Mouse (Mus musculus) stomach, postnatal 0 days (tissue): ENCODE data around the gene Sdc4. TPM values are rescaled to one million over a fixed set of nuclear protein-coding genes. Genes with fewer than 3 reads are reported as not detected.

ENCODE experiments used
- ATAC-seq: fragments of 200-750 bp; cut with Nextera tagmentation; 2 replicates; pipeline ENCODE4 v1.8.0; 2017; ENCODE audit not compliant: low FRiP score, low TSS enrichment
- DNase-seq: peaks from one replicate; pipeline ENCODE4 v3.0.0-alpha.2; 2016; ENCODE audit warnings: low spot score
- H3K27ac ChIP-seq: fragments of 300-500 bp; sonication (generic); replicated peaks from 2 replicates; pipeline ENCODE4 v1.5.1; 2014; ENCODE audit warnings: mild to moderate bottlenecking, control low read depth
- H3K27me3 ChIP-seq: fragments of 300-500 bp; sonication (generic); 2 replicates; pipeline ENCODE4 v1.6.1; 2014; ENCODE audit warnings: low read length; ENCODE audit not compliant: control insufficient read depth, insufficient read depth
- H3K36me3 ChIP-seq: fragments of 300-500 bp; sonication (generic); 2 replicates; pipeline ENCODE4 v1.6.1; 2014; ENCODE audit warnings: low read length, mixed read lengths; ENCODE audit not compliant: control insufficient read depth, insufficient read depth
- H3K4me1 ChIP-seq: fragments of 300-500 bp; sonication (generic); replicated peaks from 2 replicates; pipeline ENCODE4 v1.6.1; 2014; ENCODE audit warnings: antibody characterized with exemption; ENCODE audit not compliant: control insufficient read depth, insufficient read depth
- H3K4me2 ChIP-seq: fragments of 300-500 bp; sonication (generic); replicated peaks from 2 replicates; pipeline ENCODE4 v1.6.1; 2014; ENCODE audit warnings: low read depth, mild to moderate bottlenecking, control low read depth, moderate library complexity
- H3K4me3 ChIP-seq: fragments of 300-500 bp; sonication (generic); 2 replicates; pipeline ENCODE4 v1.5.1; 2014; ENCODE audit warnings: low read depth, low read length, control low read depth
- H3K9ac ChIP-seq: fragments of 300-500 bp; sonication (generic); 2 replicates; pipeline ENCODE4 v1.6.1; 2014; ENCODE audit warnings: mild to moderate bottlenecking, low read length, control low read depth, mixed read lengths
- H3K9me3 ChIP-seq: fragments of 300-500 bp; sonication (generic); 2 replicates; pipeline ENCODE4 v1.6.1; 2016; ENCODE audit warnings: low read length; ENCODE audit not compliant: control insufficient read depth
- CTCF ChIP-seq: IDR thresholded peaks from 2 replicates; pipeline ENCODE4 v1.5.1; 2016; ENCODE audit warnings: antibody characterized with exemption, low read depth, mild to moderate bottlenecking, moderate library complexity
- EP300 ChIP-seq: optimal IDR thresholded peaks from 2 replicates; pipeline ENCODE3; 2016; ENCODE audit warnings: antibody characterized with exemption
- WGBS: fragments of 180-500 bp; shearing (Covaris S2); extraction: QIAGEN DNeasy Blood & Tissue Kit; methylation state at CpG from one replicate; pipeline ENCODE4 v1.1.7; 2014; 5-methylcytosine and 5-hydroxymethylcytosine counted together
- polyA plus RNA-seq: library from polyadenylated mRNA; unstranded; fragments of >200 nt; fragmentation: Nextera tagmentation; extraction: Ambion mirVana; gene quantifications from 2 replicates; pipeline ENCODE4 v1.2.1, GENCODE M21; 2015

Sdc4 gene
- polyA plus RNA-seq, 1 experiment from 2014 or later: 133 TPM

DNA sequence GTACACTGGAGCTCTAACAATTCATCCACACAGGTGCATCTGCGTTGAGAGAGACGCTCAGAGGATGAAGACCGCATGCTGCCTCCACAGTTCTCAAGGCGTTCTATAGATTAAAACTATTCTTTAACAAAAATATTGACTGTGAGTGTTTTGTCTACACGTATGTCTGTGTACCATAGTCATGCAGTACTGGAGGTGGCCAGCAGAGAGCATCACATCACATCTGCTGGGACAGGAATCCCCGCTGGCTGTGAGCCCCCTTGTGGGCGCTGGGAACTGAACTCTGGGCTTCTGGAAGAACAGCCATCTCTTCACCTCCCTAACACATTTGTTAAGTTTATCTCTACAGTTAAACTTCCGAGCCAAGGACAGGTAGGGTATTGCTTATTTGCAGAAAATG is 62.0 kb downstream of the Sdc4 start:
- Histone ChIP-seq H3K9ac (no peak overlapping the region), H3K9me3 (no peaks in the 10 kb centered on the region), H3K4me3 (no peak overlapping the region), H3K27me3 (no peaks in the 10 kb centered on the region), H3K4me2 (no peak overlapping the region), H3K4me1 (no peaks in the 10 kb centered on the region), H3K27ac (no peak overlapping the region), H3K36me3 (no peaks in the 10 kb centered on the region)
- whole genome bisulfite sequencing: 80% methylated on average over 8 of the region's 8 CpGs
- ATAC-seq (no peak), DNase-seq (no peak)
- TF ChIP-seq CTCF: peak; percentile 42
- TF ChIP-seq EP300: no peak

DNA sequence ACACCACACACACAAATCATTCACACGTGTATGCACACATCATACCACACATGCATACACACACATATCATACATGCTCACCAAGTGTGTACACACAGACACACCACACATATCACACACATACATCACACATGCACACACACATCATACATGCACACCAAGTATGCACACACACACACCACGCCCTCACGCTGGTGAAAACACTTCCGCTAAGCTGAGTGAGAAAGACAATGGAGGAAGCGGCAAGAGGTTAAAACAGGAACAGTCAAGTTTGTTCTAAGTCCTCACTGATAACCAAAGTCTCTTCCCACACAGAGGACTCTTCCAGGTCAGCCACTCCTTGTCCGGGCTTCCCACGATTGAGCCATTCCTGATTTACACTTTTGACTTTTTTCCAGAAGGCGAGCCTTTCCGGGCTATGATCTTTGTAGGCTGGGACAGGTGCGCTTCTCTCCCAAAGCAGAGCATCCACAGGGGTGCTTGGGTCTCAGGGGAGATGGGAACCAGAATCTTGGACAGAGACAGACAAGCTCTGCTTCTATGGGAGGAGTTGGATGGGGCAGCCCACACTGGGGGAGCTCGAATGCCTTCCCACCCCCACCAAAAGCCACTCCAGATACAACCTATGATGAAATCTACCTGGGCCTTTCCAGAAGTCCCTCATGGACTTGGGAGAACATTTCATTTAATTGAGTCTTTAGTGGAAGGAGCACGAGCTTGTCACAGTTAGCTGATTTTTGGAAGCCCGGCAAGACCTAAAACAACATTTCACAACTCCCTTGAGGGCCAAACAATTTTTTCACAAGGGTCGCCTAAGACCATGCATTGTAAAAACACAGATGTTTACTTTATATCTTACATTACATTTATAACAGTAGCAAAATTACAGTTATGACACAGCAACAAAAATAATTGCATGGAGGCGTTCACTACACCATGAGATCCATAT is 65.9 kb downstream of the Sdc4 start:
- no peak overlapping the region for H3K4me3 ChIP-seq
- no peak for DNase-seq
- 80% methylated on average over 15 of the region's 15 CpGs for WGBS
- H3K4me2 ChIP-seq: no peak overlapping the region
- no peaks in the 10 kb centered on the region for H3K27me3 ChIP-seq
- no peak overlapping the region for H3K9ac ChIP-seq
- H3K36me3 ChIP-seq: no peaks in the 10 kb centered on the region
- no peaks in the 10 kb centered on the region for H3K9me3 ChIP-seq
- no peaks in the 10 kb centered on the region for H3K4me1 ChIP-seq
- no peak overlapping the region for H3K27ac ChIP-seq
- TF ChIP-seq EP300 (no peak), CTCF (no peak)
- ATAC-seq: no peak

Other genes starting within 250 kb of the Sdc4 start
- 0.23 and 0.29 TPM in 2 replicates for gene Wfdc15a, start 243.8 kb downstream of the Sdc4 start, polyA plus RNA-seq
- gene Wfdc15b, start 222.2 kb downstream of the Sdc4 start, polyA plus RNA-seq: 16.2 and 20.4 TPM in 2 replicates
- not detected in 2 replicates for gene Svs2, start 205.4 kb downstream of the Sdc4 start, polyA plus RNA-seq
- gene Svs3b, start 187.2 kb downstream of the Sdc4 start, polyA plus RNA-seq: not detected in 2 replicates
- not detected in 2 replicates for gene Svs4, start 165.4 kb downstream of the Sdc4 start, polyA plus RNA-seq
- not detected in 2 replicates for gene Svs3a, start 154.6 kb downstream of the Sdc4 start, polyA plus RNA-seq
- gene Svs6, start 127.1 kb downstream of the Sdc4 start, polyA plus RNA-seq: not detected in 2 replicates
- not detected in 2 replicates for gene Svs5, start 111.1 kb downstream of the Sdc4 start, polyA plus RNA-seq
- 4,305 and 4,348 TPM in 2 replicates for gene Slpi, start 54.8 kb downstream of the Sdc4 start, polyA plus RNA-seq
- 0.32 and 0.36 TPM in 2 replicates for gene Rbpjl, start 40.7 kb downstream of the Sdc4 start, polyA plus RNA-seq
- gene Matn4, start 38.7 kb downstream of the Sdc4 start, polyA plus RNA-seq: 2.0 and 3.1 TPM in 2 replicates
- 46.9 and 48.6 TPM in 2 replicates for gene Sys1, start 13.1 kb upstream of the Sdc4 start, polyA plus RNA-seq
- gene Gm20458, start 17.1 kb upstream of the Sdc4 start, polyA plus RNA-seq: 26.9 and 28.1 TPM in 2 replicates
- gene Trp53tg5, start 29.8 kb upstream of the Sdc4 start, polyA plus RNA-seq: not detected in 2 replicates
- 27.3 and 27.8 TPM in 2 replicates for gene Dbndd2, start 42.2 kb upstream of the Sdc4 start, polyA plus RNA-seq
- gene Pigt, start 53.6 kb upstream of the Sdc4 start, polyA plus RNA-seq: 53.6 and 54.7 TPM in 2 replicates
- gene Wfdc2, start 118.5 kb upstream of the Sdc4 start, polyA plus RNA-seq: 123 and 147 TPM in 2 replicates
- gene Spint3, start 129.6 kb upstream of the Sdc4 start, polyA plus RNA-seq: not detected in 2 replicates
- gene Wfdc6a, start 141.6 kb upstream of the Sdc4 start, polyA plus RNA-seq: 0.75 and 1.1 TPM in 2 replicates
- not detected in 2 replicates for gene Eppin, start 149.7 kb upstream of the Sdc4 start, polyA plus RNA-seq
- not detected in 2 replicates for gene Wfdc6b, start 169.6 kb upstream of the Sdc4 start, polyA plus RNA-seq
- not detected in 2 replicates for gene Wfdc8, start 169.7 kb upstream of the Sdc4 start, polyA plus RNA-seq
- gene Wfdc16, start 194.9 kb upstream of the Sdc4 start, polyA plus RNA-seq: not detected in 2 replicates
- 12.2 and 12.6 TPM in 2 replicates for gene Wfdc10, start 212.2 kb upstream of the Sdc4 start, polyA plus RNA-seq
- gene Wfdc9, start 212.7 kb upstream of the Sdc4 start, polyA plus RNA-seq: 0.58 TPM in 1 of 2 replicates, not detected in the other
- not detected in 2 replicates for gene Wfdc11, start 230.2 kb upstream of the Sdc4 start, polyA plus RNA-seq
- gene Wfdc13, start 241.2 kb upstream of the Sdc4 start, polyA plus RNA-seq: 2.1 and 2.6 TPM in 2 replicates